Mouse (Mus musculus) layer of hippocampus, postnatal 25 days (tissue): Measurements from ENCODE around the gene Pck1. TPM values are rescaled to one million over a fixed set of nuclear protein-coding genes. Genes with fewer than 3 reads are reported as not detected.
"Not testable (repeated sequence)": the region's sequence is repeated elsewhere in the genome, so short reads cannot be mapped to it uniquely, and the experiment has no call there.

Experiments
- DNase-seq, 2 experiments: peaks; one replicate each; pipeline ENCODE4 v3.0.0; 2022; ENCODE audit warnings: mixed read lengths in 2 of 2, low spot score in 1 of 2; ENCODE audit errors: extremely low spot score in 1 of 2
- total RNA-seq, 2 experiments: library from RNA; stranded (reverse); gene quantifications; 2 replicates each; pipeline ENCODE4 v1.2.3; 2021

The Pck1 gene
- not detected for total RNA-seq

GRCm38 (mm10) chr2:173152436-173153151 is at the start of gene Pck1:
TSS of gene Pck1 (plus strand) at chr2:173153048.
- no peak for DNase-seq

GRCm38 (mm10) chr2:173106409-173106808 is 46.4 kb upstream of the Pck1 start:
- DNase-seq = no peak

- DNase-seq = peak; percentile 22 to 54
Observed at GRCm38 (mm10) chr2:173106889-173107785, 45.7 kb upstream of the Pck1 start.

DNA sequence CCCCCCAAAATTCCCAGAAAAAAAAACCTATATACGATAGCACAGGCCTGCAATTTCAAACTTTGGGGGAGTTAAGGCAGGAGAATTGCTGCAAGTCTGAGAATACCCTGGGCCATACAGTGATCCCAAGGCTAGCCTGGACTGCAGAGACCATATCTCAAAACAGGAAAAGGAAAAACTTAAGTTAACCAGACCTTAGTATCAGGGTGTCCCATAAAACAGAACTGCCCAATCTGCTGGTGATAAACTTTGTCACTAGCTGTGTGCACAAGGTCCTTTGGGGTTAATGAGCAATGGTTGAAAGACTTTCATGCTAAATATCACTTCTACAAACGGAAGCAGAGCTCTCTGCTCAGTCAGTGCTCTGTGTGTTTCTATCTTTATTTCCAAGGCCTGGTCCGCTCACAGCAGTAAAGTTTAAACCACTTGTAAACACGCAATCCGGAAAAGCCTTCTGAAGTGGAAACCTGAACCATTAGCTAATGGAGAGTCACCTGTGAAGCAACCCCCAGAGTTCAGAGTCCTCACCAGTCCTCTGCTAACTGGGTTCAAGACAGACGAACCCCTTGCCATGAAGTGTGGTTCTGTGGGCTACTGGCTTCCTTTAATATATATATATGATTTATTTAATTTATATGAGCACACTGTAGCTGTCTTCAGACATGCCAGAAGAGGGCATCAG is 44.2 kb upstream of the Pck1 start:
- DNase-seq = no peak

DNA sequence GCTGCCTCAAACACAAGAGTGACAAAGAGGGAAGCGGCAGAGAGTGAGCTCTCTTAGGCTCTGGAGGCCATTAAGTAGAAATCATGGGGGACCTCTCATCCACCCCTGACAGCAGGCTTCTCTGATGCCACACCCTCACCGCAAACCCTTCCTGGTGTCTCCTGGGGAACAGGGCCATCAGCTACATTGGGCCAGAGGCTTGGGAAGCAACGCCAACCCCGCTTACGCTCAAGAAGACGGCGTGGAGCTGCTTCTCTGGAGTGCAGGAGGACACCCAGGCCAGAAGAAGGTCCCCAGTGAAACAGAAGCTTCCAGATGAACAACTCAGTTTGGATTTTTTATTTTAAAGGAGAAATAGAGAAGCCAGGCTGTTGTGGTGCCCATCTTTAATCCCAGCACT is 43.3 kb upstream of the Pck1 start:
- DNase-seq = no peak

DNA sequence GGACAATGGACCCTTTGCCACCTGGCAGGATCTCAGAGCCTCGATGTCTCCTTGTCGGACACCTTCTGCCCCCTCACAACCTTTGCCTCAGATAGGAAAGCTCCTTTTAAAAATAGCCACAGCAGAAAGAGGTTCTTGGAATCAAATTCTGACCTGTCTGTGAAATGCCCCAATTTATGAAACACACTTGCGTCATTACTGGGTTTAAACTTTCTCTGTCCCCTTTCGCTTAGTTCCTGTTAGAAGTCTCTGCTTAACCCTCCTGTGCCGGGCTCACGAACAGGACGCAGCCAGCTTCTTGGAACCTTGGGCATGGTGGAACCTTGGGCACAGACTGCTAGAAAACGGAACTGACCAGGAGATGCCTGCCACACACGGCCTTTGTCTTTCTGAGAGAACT is 42.3 kb upstream of the Pck1 start:
- no peak for DNase-seq

DNA sequence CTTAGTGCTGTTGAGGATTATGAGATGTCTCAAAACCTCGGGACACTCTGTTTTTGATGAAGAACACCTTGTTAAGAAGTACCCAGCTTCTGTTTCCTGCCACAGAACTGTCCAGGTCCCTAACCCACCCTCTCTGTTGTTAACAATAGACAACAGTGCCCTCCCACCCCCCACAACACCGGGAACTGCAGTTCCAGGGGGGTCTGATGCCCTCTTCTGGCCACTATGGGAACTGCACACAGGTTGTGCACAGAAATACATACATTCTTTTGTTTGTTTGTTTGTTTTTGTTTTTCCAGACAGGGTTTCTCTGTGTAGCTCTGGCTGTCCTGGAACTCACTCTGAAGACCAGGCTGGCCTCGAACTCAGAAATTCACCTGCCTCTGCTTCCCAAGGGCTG is 39.1 kb upstream of the Pck1 start:
- DNase-seq = not testable (repeated sequence)

GRCm38 (mm10) chr2:173119023-173119944 is 33.6 kb upstream of the Pck1 start, which contains the start of gene Ctcfl:
TSS of gene Ctcfl (minus strand) at chr2:173119525.
- no peak for DNase-seq

DNA sequence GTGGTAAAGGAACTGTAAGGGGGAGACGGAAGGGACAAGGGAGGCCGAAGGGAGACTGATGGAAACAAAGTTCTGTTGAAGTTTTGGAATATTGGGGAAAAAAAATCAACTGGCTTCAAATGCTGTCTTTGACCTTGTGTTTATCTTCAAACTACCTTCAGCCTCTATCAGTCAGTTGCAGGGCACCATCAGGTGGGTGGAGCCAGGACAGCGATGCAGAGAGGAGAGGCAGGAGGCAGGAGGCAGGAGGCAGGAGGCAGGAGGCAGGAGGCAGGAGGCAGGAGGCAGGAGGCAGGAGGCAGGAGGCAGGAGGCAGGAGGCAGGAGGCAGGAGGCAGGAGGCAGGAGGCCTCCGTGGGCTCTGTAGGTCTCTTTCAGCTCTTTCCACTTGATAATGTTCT is 32.7 kb upstream of the Pck1 start:
- DNase-seq = not testable (repeated sequence)

- DNase-seq = no peak
Observed at GRCm38 (mm10) chr2:173124022-173124735, 28.7 kb upstream of the Pck1 start.

DNA sequence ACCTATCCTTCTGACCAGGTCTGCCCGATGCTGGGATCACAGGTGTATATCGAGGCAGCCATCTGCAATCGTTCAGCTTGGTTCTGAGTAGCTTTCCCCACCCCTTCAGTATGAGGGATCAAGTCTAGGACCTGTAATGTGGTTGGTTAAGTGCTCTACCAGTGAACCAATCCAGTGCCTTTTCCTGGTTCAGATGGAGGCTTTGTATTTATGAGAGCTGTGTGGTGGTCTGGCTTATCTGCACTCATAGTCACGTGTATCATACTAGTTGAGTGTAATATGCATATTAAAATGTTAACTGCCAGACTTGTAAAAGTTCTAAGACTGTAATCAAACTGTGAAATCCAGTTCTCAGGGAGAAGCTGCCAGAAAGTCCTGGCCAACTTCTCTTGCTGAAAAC is 26.5 kb upstream of the Pck1 start:
- no peak for DNase-seq

GRCm38 (mm10) chr2:173129111-173129510 is 23.7 kb upstream of the Pck1 start:
- no peak for DNase-seq

- no peak for DNase-seq
Observed at GRCm38 (mm10) chr2:173132262-173132661, 20.6 kb upstream of the Pck1 start.

DNA sequence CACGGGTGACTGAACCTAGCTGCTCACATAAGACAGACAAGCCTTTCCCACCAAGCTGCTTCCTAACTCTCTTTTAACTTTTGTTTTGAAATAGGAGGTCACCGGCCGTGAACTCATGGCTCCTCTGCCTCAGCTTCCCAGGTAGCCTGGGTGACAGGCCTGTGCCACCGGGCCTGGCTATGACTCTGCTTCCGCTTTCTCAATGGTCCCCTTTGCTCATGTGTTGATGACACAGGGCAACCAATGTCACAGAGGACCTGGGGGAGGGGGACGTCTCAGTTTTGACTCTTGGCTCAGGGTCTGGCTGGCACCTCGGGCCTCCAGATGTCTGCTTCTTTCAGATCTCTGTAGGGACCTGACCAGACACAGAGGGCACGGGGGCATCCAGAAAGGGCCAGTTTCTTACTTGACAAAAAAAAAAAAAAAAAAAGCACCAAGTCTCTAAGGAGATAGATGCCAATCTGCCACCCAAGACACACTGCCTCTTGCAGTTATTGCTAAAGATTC is 20.0 kb upstream of the Pck1 start:
- DNase-seq = no peak

GRCm38 (mm10) chr2:173134695-173135094 is 18.2 kb upstream of the Pck1 start:
- no peak for DNase-seq

GRCm38 (mm10) chr2:173138323-173139239 is 14.3 kb upstream of the Pck1 start:
- DNase-seq = no peak

DNA sequence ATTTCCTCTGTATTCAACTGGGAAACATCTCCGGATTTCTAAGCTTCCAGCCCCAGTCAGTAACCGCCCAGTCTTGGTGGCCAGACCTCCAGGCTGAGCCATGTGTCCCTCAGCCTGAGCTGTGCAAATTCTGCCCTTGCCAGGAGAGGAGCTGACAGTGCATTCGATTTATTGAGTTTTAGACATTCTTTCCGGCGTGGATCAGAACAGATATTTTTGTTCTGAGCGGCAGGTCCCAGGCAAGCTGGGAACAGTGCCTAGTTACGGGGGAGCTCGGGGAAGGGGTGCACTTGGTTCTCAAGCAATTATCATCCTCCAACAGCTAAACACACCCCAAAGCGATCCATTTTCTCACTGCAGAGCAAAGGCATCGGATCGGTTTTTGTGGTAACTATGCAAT is 9.2 kb upstream of the Pck1 start:
- DNase-seq = peak in 1 of 2 experiments; percentile 23

GRCm38 (mm10) chr2:173145808-173146207 is 7.0 kb upstream of the Pck1 start:
- no peak for DNase-seq
